ENCODE assay signal across 11 mouse cellular contexts in genomic region chr7:124704163-124704824, GRCm38 (mm10).
A peak's percentile ranks its signal among the peaks of the same experiment; 100 is the strongest.
DNase-seq lines count a peak whose midpoint lies in the region; TF ChIP-seq lines count a peak whose summit lies in the region.
"Had no signal": no experiment of that assay in that cellular context is flagged by ENCODE, and none has a peak within 500 bp of the region (broad histone marks: within the 10 kb centered on the region; RNA-seq: fewer than 3 reads in every experiment).

No protein-coding gene starts in this region.

- intact Hi-C loops in left cerebral cortex, postnatal 14 days (cut with DNase I): no loop called here

- TF ChIP-seq POLR2A in brain, embryonic 14.5 days (IDR thresholded peaks at IDR 0.05; ENCODE audit: borderline replicate concordance, extremely low read depth, insufficient read depth, insufficient read length, poor library complexity, severe bottlenecking): no peak

- no peak for TF ChIP-seq CTCF in brain, embryonic 14.5 days (IDR thresholded peaks at IDR 0.05; ENCODE audit: borderline replicate concordance, extremely low read depth, insufficient read depth, insufficient read length)

- peak; percentile 40 for DNase-seq in layer of hippocampus, adult 11-12 months (ENCODE audit: low spot score)
- DNase-seq in layer of hippocampus, adult 9-10 months (ENCODE audit: low spot score): no peak
- DNase-seq in R1 (ENCODE audit: low read depth, low spot score): peak; percentile 49
- DNase-seq in brain, embryonic 14.5 days (ENCODE audit: low read depth): peak; percentile 84
- DNase-seq in left cerebral cortex, postnatal 14 days (ENCODE audit: low spot score in 2 of 2): peak; percentile 35 to 41
- DNase-seq in ovary, postnatal 36 days (ENCODE audit: low spot score): no peak
- DNase-seq in urinary bladder, postnatal 4 days (ENCODE audit: low spot score in 2 of 2): no peak
- DNase-seq: cerebellum, adult 9-10 months; kidney, adult 18-20 months; lung, postnatal 36 days; thymus, adult 2 months had no signal

Comparison
In these comparisons a context has a peak if more than half of its experiments do, and no peak if none do; other contexts are left out.
1. DNase-seq: peak in layer of hippocampus, adult 11-12 months (single experiment), R1 (single experiment), brain, embryonic 14.5 days (single experiment) and left cerebral cortex, postnatal 14 days (2 of 2); none in layer of hippocampus, adult 9-10 months (single experiment), ovary, postnatal 36 days (single experiment) and urinary bladder, postnatal 4 days (0 of 2).